Mouse (Mus musculus) G1E-ER4 (cell line): Measurements from ENCODE around the gene Mcts1. TPM values are rescaled to one million over a fixed set of nuclear protein-coding genes. Genes with fewer than 3 reads are reported as not detected.

Experiments used
- GATA1 ChIP-seq: IDR thresholded peaks from one replicate; pipeline ENCODE4 v1.8.0; 2012; ENCODE audit warnings: low read length, inconsistent platforms
- polyA plus RNA-seq: library from polyadenylated mRNA; stranded (reverse); fragments of >175 nt; gene quantifications from 2 replicates; pipeline ENCODE4 v1.2.3, GENCODE M21; 2012

Mcts1 gene
- polyA plus RNA-seq, 1 experiment: 1.4 TPM

DNA sequence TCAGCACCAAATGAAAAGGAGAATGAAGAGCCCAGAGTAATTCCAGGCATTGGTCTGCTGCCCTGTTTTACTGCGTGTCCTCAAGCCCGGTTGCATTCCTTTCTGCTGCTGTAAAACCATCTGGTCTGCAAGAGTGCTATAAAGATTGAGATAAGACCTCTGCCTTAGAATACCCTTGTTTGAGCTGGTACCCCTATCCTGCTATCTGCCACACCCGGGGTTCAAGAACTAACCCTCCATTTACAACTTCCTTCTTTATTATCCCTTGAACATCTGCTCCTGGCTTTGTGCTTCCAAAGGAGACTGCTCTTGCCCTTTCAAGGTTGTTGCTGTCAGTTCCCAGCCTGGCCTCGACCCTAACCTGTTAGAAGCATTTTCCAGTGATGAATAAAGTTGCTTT lies 41.1 kb downstream of the Mcts1 start:
- no peak for TF ChIP-seq GATA1

DNA sequence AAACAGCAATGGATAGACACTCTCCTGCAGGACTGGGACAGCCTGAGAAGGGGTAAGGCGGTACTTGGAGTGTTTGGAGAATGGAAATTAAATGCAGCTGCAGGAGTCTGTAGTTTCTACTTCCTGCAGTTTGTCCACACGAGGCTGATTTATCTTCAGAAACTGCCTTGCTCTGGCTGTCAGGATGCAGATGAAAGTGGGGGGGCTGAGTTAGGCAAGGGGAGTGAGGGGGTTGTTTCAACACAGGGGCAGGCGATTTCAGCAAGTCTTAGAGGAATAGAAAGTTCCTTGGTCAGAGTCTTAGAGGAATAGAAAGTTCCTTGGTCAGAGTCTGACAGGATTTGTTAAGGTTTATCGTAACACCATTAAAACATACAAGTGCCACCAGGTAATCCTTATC lies 41.8 kb downstream of the Mcts1 start:
- TF ChIP-seq GATA1: no peak

DNA sequence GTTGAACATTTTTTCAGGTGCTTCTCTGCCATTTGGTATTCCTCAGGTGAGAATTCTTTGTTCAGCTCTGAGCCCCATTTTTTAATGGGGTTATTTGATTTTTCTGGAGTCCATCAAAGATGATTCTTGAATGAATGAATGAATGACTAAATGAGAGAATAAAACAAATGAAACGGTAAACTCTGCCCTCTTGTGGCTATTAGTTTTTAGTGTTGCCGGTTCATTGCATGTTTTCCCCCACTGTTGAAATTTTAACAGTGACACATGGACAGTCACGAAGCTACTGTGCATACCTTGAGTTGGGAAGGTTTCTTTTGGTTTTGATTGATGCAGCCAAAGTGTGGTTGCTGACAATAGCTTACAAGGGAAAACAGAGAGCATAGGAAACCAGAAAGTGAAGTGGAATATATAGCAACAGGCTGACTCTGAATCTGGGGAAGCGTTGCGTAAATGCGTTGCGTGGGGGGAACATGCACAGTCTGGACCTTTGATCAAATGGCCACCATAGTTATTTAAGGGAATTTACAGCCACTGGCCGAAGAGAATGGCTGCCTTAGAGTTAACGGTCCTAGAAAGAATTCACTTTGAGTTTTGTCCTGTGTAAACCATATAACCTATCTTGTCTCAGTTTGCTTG lies 50.1 kb downstream of the Mcts1 start:
- TF ChIP-seq GATA1: no peak

- no peak for TF ChIP-seq GATA1
These were observed 50.8 kb downstream of the Mcts1 start for GRCm38 (mm10) chrX:38651167-38651566.

GRCm38 (mm10) chrX:38653181-38653580 lies 52.8 kb downstream of the Mcts1 start:
- no peak for TF ChIP-seq GATA1

DNA sequence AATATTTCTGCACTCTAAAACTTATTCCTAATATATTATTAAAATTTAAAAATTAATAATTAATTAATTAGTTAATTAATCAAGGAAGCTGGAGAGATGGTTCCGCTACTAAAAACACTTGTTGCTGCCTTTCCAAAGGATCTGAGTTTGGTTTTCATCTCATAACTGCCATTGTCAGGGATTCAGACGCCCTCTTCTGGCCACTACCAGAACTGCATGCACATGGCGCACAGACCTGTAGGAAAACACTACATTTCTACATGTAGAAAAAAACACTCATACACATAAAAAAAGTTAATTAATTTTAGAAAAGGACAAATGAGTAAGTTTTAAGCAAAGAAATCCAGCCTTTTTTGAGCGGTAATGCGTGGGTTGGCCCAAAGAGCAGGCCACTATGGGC lies 54.3 kb downstream of the Mcts1 start:
- no peak for TF ChIP-seq GATA1

GRCm38 (mm10) chrX:38656206-38656883 lies 56.0 kb downstream of the Mcts1 start:
- TF ChIP-seq GATA1: no peak

Other genes starting within 250 kb of the Mcts1 start
- gene Lamp2, start 144.1 kb upstream of the Mcts1 start, polyA plus RNA-seq: 5.8 and 8.4 TPM in 2 replicates
- gene Cul4b, start 24.4 kb upstream of the Mcts1 start, polyA plus RNA-seq: 7.6 and 9.9 TPM in 2 replicates
- 0.25 and 0.28 TPM in 2 replicates for gene C1galt1c1, start 34.5 kb downstream of the Mcts1 start, polyA plus RNA-seq
- gene 6030498E09Rik, start 172.1 kb downstream of the Mcts1 start, polyA plus RNA-seq: not detected in 2 replicates